Mouse (Mus musculus) gastrocnemius, postnatal 4 days (tissue): ENCODE results near the gene Ccl12. TPM values are rescaled to one million over a fixed set of nuclear protein-coding genes. Genes with fewer than 3 reads are reported as not detected.

Source experiments
- DNase-seq, 2 experiments: peaks; one replicate each; pipeline ENCODE4 v3.0.0; 2021 to 2022; ENCODE audit warnings: low spot score in 2 of 2, mixed read lengths in 2 of 2
- total RNA-seq, 2 experiments: library from RNA; stranded (reverse); gene quantifications; 2 replicates each; pipeline ENCODE4 v1.2.3; 2021

Ccl12 gene
- total RNA-seq, 2 experiments from 2014 or later, result 3.9 to 7.8 TPM

- DNase-seq, result no peak
These were observed 34.6 kb downstream of the Ccl12 start for GRCm38 (mm10) chr11:82136196-82136595.

- no peak for DNase-seq
These were observed 37.9 kb downstream of the Ccl12 start for GRCm38 (mm10) chr11:82139492-82140094.

Other genes with a start within 250 kb of the Ccl12 start
- gene 5530401A14Rik, start 241.2 kb upstream of the Ccl12 start, total RNA-seq, result under 1 TPM; 0.08 to 0.12 TPM
- under 1 TPM in 1 of 2 experiments, not detected in 1; 0.10 TPM for gene Asic2, start 133.4 kb upstream of the Ccl12 start, total RNA-seq
- gene Ccl2, start 66.3 kb upstream of the Ccl12 start, total RNA-seq, result 10 to 100 TPM in 1 of 2 experiments, 1 to 10 TPM in 1; 4.8 to 10.3 TPM
- not detected for gene Gm17268, start 63.3 kb upstream of the Ccl12 start, total RNA-seq
- gene Ccl7, start 56.1 kb upstream of the Ccl12 start, total RNA-seq, result 1 to 10 TPM; 3.7 to 4.2 TPM
- gene Ccl11, start 44.0 kb upstream of the Ccl12 start, total RNA-seq, result 1 to 10 TPM; 5.4 to 6.6 TPM
- 1 to 10 TPM in 1 of 2 experiments, not detected in 1; 1.0 TPM for gene Ccl8, start 13.3 kb downstream of the Ccl12 start, total RNA-seq
- gene Ccl1, start 203.8 kb downstream of the Ccl12 start, total RNA-seq, result not detected